Mouse (Mus musculus): Measurements from ENCODE around the gene Ttc39b. TPM values are rescaled to one million over a fixed set of nuclear protein-coding genes. Genes with fewer than 3 reads are reported as not detected.

The Ttc39b gene
- total RNA-seq (2022) = 1 to 10 TPM; 4.4 to 5.1 (median 4.9) TPM

DNA sequence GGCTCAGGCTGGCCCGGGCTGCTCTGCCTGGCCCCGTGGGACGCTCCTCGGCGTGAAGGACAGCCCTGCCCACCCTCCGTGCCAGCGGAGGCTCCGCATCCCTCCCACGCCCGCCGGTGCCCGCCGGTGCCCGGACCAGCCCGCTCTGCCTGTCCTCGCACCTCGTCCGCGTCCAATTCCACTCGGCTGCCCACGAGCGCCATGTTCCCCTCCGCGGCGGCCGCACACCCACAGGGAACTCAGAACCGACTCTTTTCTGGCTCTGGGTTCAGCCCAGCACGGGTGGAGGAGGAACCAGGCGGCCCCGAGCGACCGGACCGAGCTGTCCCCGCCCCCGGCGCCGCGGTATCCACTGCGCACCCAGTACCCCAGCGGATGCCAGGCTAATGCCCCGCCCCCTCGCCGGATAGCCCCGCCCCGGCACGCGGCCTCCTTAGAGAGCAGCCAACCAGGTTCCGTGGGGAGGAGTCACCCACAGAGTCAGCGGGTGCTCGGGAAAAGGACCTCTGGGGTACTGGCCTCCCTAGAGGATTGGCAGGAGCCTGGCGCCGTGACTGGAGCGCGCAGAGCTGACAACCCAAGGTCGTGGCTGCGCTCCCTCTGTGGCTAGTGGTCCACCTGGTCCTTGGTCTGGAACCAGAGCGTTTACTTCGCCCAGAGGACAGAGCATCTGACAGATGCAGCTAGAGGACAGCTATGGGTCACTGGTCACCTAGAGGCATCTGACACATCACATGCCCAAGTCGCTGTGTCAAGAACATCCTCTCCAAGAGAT, at the start of gene Ttc39b:
Ttc39b (minus strand) TSS at position 346 of the 775 bp plus-strand sequence.
- DNase-seq (ENCODE audit: low spot score in 2 of 2) = peak; percentile 97 to 98

DNA sequence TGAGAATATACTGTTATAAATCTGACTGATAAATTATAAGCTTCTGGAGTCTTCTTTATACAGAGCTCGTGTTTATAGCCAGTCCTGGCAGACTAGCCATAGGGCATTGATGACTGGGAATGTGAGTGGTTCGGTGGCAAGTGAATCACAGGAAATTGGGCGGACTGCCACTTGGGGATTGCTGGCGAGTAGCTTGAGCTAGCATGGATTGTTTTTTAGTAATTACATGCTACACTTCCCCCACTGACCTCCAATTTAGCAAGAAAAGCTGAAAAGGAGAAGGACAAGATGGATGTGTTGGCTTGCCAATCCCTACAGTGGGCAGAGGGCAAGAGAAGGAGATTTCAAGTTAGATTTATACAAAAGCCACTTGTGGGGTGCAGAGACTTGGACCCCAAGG, 49.3 kb upstream of the Ttc39b start:
- no peak for DNase-seq (ENCODE audit: low spot score in 2 of 2)

DNA sequence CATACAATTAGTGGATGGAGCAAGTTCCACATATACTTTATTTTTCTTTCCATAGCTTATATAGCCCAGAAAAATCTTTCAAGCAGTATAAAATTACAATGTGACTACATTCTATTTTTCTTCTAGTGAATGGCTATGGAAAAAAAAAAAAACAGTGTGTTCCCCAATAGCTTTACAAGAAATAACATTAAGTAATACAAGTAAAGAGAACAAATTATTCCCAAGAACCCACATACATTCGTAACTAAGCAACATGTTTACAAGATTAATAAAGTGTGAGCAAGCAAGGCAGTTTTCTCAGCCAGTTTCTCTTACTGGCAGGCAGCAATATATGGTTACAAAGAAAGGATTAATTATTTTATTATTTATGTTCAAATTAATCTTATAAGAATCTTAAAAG, 33.7 kb upstream of the Ttc39b start:
- no peak for DNase-seq (ENCODE audit: low spot score in 2 of 2)

DNA sequence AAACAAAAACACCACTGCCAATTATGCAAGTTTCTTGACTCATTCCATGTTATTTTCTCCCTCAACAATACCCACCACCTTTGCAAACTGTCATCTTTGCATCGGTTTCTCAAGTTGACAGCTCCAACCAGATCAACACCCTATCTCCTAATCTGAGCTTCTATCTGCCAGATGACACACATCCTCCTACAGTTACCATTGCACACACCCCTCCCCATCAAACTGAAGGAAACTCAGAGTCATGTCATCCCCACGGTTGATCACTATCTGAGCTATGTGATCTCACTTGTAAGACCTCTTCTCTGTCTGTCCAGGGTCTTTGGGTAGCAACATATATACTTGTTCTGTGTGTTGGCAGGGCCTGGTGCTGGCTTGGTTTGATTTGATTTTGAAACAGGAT, 30.7 kb upstream of the Ttc39b start:
- no peak for DNase-seq (ENCODE audit: low spot score in 2 of 2)

DNA sequence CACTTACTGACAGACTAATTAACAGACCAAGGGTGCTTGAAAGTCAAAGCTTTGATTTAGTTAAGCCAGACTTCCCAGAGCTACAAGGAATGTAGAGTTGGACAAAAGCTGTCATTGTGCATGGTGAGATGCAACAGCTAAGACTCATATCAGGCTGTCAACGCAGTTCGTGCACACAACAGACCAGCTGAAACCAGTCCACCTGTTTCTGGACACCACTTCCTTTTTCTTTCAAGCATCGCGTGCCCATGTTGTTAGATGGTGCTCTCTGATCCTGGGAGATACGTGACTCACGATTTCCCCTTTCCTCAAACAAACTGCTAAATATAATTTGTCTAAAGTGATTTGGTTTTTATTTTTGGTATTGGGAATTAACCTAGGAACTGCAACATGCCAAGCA, 29.9 kb upstream of the Ttc39b start:
- no peak for DNase-seq (ENCODE audit: low spot score in 2 of 2)

DNA sequence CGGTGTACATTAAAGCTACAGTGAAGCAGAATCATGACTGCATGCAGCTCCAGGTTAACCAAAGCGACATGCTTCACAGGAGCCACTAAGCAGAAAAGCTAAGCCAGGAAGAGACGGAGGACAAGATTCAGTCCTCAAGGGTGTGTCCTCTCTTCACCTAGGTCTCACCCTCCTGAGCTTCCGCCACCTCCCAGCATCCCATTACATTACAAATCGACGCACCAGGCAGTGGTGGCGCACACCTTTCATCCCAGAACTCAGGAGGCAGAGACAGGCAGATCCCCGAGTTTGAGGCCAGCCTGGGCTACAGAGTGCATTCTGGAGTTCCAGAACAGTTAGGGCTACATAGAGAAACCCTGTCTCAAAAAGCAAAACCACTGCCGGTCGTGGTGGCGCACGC, 29.2 kb upstream of the Ttc39b start:
- no peak for DNase-seq (ENCODE audit: low spot score in 2 of 2)

DNA sequence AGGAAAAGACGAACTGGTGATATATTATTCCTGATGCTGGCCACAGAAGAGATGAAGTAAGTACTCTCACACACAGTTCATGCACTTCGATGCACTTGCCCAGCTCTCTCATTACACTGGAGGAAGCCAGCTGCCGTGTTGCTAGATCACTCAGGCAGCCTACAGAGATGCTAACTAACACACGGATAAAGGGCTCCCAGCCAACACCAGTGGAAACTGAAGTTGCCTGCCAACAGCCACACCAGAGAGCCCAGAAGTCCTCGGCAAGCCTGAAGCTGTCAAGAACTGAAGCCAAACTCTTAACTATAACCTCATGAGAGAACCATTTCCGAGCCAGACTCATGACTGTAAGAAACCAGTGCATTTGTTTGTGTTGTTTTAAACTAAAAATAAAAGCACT, 26.7 kb upstream of the Ttc39b start:
- peak; percentile 79 to 90 for DNase-seq (ENCODE audit: low spot score in 2 of 2)

DNA sequence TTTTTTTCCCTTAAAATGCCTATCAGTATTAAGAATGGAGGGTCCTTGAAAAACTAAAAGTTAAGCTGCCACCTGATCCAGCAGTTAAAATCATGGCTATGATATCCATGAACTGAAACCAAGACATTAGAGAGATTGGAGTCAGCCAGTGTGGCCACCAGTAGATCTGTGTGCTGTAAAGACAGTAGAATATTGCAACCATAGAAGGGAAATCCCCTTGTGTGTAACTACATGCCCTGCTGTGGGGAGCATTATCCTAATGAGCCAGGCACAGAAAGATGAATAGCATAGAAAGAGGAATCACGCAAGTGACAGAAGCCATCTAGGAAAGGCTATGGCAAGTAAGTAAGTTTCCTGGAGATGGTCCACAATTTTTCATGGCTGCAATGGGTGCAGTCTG, 24.9 kb upstream of the Ttc39b start:
- no peak for DNase-seq (ENCODE audit: low spot score in 2 of 2)

DNA sequence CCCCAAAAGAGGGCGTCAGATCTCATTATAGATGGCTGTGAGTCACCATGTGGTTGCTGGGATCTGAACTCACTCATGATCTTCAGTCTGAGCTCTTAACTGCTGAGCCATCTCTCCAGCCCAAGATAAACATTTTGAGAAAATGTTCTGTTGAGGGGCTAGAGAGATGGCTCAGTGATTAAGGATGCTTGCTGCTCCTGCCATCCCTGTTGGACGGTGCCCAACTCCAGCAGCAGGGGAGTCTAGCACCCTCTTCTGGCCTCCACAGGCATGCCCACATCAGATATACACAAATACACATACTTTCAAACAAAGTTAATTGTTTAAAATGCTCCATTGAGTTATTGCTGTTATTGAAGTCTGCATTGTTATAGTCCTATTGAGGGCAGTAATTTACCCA, 19.8 kb upstream of the Ttc39b start:
- no peak for DNase-seq (ENCODE audit: low spot score in 2 of 2)

DNA sequence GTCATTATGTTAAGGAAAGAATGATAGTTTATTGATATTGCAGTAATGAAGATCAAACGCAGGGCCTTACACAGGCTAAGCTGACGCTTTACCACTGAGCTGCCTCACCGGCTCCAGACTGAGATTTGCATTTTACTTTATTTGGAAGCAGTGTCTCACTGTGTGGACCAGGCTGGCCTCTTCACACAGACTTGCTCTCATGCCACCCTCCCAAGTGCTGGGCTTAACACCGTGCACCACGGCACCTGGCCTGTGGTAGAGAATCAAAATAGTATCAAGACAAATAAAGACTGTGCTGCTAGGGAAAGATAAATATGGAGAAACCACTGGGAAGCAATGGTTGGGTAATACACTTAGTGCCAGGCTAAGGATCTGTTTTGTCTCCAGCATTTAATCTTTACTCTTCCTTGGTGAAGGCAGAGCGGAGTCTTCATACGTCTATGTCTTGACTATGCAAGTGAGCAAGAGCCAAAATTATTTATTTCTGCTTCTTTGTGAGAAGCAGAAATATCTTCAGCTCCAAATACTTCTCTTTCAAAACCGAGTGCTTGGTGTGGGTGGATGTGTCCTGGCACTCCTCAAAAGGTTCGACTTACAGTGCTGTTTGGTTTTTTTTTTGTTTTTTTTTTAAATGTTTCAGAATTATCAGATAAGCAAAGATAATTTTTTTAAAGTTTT, 19.2 kb upstream of the Ttc39b start:
- DNase-seq (ENCODE audit: low spot score in 2 of 2) = no peak

DNA sequence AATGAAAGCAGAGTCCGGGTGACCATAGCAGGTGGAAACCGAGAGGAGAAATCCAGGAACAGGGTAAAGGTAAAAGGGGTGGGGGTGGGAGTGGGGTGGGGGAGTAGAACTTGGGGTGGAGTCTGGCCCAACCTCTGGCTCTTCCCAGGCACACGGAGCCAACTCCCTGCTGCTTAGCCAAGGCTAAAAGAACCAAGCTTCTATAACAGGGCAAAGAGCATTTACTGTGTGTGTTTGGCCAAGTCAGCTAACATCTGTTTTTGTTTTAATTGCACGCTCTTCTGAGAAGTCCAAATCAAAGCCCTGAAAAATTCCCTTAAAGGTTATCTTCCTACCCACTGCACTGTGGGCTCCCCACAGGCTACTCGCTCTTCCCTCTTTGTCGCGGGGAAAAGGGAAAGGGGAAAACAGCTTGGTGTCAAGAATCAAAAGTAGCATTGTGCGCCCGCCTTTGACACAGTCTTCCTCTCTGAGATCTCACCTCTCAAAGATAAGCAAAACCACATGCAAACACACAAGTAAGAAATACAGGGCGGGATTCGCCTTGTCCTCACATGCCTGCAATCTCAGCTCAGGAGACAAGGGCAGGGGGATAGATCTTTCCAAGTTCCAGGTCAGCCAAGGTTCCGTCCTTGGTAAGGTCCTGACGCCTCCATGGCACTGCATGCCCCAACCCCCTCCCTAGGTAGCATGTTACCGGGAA, 18.4 kb upstream of the Ttc39b start:
- no peak for DNase-seq (ENCODE audit: low spot score in 2 of 2)

DNA sequence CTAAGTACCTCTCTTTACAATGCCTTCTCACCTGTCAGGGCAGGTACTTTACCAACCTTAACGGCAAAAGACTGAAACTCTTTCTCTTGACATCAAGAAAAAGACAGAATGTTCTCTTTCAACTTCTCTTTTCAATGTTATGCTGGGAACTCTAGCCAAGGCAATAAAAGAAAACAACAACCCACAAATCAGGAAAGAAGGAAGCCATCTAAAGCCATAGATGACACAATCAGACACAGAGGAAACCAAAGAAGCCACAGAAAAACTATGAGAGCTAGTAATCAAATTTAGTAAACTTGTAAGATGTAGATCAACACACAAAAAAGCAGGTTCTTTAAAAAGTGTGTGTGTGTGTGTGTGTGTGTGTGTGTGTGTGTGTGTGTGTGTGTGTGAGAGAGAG, 15.3 kb upstream of the Ttc39b start:
- DNase-seq (ENCODE audit: low spot score in 2 of 2) = no peak

DNA sequence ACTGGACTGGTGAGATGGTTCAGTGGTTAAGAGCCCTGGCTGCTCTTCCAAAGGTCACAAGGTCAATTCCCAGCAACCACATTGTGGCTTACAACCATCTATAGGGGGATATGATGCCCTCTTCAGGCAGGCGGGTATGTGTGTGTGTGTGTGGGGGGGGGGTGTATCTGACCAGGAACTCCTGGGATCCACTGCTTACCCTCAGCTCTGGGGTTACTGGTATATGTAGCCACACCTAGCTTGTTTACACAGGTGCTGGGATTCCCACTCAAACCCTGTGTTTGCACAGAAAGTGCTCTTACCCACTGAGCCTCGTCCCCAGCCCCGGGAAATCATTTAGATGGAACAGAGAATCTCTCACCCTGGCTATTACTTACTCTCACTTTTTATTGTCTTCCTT, 13.7 kb upstream of the Ttc39b start:
- no peak for DNase-seq (ENCODE audit: low spot score in 2 of 2)

DNA sequence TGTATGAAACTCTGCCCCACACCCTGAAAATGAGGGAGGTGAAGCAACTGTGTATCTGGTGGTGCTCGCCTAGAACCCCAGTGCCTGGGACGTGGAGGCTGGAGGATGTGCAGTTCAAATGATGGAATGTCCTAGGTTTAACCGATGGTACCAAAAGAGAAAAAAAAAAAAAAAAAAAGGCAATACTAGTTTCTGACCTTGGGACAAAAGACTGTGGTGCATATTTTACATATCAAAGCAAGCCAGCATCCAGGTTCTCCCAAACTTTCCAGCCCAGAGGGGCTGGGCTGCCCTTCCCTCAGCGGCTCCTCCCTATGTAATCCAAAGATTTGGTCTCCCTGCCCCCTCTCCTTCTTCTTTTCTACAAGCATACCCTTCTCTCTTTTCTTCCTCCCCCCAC, 6.3 kb upstream of the Ttc39b start:
- no peak for DNase-seq (ENCODE audit: low spot score in 2 of 2)

DNA sequence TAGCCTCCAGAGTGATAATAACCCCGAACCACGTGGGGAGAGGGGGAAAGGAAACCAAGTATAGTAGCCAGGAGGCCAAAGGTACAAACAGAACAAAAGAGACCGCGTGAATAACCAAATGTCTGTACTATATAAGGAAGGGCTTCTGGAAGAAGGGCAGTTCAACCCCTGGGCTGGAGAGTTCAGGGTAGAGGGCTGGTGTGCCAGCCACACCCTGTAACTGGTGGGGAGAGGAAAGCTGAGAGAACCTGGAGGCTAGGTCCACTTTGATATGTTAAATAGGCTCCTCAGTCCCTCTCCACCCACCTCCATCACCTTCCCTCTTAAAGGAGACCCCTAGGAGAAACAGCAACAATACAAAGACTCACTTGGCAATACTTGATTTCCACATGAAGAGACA, 5.6 kb upstream of the Ttc39b start:
- no peak for DNase-seq (ENCODE audit: low spot score in 2 of 2)

DNA sequence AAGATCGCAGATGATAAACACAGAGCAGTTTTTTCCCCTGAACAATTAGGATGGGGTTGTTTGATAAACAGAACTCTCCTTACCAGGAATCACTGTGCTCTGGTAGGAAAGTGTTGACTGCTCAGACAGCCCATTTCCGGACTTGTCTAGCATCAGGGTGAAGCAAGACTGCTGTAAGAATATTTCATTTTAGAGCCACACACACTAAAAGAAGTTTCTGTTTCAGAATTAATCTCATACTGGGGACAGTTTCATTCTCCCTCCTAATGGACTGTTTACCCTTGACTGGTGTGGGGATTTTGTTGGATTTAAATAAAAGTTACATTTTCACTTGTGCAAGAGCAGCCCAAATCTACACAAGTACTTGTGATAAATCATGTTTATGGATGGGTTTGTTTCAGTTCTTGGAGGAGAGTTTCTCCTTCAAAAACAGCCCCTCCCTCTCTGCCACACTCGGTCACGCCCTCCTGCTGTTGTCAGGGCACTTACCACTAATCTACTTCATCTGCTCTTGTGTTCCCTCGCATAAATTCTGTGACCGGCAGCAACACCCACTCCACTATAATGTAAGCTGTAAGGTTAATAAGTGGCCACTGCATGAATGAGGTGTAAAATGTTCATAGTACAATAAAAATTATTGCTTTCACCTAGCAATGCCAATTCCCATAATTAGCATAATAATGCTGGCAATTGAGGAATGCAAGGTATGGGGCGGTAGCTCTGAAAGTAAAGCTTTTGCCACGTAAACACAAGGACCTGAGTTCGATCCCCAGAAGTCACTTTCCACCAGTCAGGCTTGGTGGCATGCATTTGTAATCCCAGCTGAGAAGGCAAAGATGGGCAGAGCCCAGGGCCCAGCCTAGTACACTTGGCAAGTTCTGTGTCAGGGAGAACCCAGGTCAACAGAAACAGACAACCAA, 4.2 kb upstream of the Ttc39b start:
- DNase-seq (ENCODE audit: low spot score in 2 of 2) = no peak

DNA sequence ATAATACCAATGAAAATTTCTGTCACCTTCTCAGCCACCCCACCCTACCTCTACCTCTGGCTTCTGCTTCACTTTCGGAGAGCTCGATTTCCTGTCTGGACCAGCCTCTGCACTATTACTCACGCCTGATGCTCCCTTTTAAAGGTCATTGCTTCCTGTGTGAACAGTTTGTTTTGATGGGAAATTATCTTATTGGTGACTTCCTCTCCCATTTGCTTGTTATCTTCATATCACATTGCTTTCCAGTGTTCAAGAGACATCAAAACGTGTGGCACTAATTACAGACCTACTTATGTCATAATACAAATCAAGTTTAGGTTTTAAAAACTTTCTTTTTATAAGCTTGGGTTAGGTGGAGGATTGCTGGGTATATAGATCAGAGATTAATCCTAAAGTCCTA, 3.5 kb upstream of the Ttc39b start:
- DNase-seq (ENCODE audit: low spot score in 2 of 2) = no peak

DNA sequence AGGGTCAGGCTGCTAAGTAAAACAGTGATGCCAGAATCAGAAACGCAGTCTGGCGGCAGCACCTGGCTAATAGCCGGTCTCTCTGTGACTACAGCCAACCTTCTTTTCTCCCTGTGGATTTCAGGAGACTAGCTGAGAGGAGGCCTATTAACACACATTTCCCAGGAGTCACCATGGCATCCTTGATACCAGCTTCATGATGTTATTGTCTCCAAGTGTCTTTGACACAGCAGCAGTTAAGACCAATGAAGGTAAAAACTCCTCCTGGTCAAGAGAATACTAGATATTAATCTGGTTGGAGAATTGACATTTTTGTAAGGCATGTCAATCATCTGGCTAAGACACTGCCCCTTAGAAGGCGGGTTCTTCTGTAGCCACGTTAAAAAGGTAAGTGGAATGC, 1.3 kb upstream of the Ttc39b start:
- no peak for DNase-seq (ENCODE audit: low spot score in 2 of 2)

DNA sequence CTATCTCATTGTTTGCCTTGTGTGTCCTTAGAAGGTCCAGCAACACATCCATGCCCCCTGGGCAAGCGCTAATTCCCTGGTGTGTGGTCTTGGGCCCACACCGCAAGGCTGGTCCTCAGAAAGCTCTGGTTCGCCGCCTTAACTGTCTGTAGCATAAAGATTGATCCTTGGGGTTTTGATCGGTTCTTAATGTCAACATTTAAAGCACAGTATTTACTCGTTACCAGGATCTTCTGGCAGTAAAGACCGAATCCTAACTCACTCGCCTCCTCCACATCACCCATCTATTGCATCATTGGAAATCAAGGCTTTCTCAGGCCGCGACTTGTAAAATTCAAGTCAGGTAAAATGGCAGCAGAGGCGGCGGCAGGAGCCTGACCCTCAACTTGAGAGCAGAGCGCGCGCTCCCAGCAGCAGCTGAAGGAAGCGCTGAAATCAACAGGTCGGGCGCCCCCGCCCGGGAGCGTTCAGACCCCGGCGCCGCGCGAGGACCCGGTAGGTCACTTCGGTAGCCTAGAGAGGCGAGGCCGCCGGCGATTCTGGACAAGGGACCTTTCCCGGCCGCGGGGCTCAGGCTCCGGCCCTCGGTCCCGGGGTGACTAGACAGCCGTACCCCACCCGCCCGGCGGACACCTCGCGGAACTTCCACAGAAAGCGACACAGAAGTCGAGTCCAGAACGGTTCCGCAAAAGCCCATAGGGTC, 703 bp downstream of the Ttc39b start:
- DNase-seq (ENCODE audit: low spot score in 2 of 2) = peak; percentile 73 to 80

DNA sequence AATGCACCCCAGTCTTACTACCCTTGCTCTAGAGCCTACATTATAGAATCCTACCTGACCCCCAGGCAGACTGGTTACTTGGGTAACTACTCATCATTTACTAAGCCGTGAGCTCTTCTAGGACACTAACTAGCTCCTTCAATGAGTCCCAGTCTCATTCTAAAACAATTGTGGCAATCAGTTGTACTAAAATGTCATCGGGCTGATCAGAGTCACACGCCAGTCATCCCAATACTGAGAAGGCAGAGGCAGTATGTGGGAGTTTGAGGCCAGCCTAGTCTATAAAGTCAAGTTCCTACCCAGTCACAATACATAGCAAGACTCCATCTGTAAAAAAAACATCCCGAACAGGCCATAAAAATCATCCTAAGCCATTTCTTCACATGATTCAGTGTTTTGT, 4.3 kb downstream of the Ttc39b start:
- no peak for DNase-seq (ENCODE audit: low spot score in 2 of 2)

DNA sequence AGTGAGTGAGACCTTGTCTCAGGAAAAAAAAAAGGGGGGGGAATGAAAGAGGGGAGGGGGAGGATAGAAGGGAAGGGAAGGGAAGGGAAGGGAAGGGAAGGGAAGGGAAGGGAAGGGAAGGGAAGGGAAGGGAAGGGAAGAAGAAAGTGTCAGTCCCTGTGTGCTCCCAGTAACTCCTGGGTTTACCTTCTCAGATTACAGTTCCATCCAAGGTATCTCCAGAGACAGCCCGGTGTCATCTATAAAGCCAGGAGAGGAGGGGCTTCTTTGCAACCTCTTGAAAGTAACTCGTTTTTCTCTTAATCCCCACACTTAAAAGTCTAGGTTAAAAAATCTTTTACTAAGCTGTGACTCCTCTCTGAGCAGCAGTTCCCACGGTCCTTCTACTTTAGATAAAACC, 5.3 kb downstream of the Ttc39b start:
- DNase-seq (ENCODE audit: low spot score in 2 of 2) = no peak

All from gastrocnemius, adult 8-10 months (tissue).